Mouse (Mus musculus): Measurements from ENCODE around the gene Ppm1m.

DNA sequence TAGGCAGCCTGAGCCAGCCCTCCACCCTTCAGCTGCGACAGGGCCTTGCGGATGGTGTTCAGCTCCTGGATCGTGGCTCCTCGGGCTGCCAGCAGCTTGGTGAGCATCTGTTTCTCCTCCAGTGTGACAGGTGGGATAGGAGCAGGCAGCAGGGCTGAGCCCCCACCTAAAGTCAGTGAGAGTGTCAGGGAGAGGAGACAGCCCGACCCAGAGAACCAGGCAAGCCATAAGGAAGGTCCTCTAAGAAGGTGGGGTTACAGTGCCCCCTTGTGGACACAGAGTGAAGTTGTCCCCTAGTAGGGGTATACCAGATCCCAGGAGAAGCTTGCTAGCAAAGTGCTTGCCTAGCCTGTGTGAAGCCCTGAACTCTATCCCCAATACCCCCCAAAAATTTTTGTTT is 43.1 kb downstream of the Ppm1m start:
- TF ChIP-seq CTCF (IDR thresholded peaks at IDR 0.05; ENCODE audit: control insufficient read depth, insufficient read depth, insufficient read length) (peak; percentile 22), USF1 (IDR thresholded peaks at IDR 0.05; ENCODE audit: low read depth) (no peak)

Data from C2C12 (cell line).